Mouse (Mus musculus): Measurements from ENCODE around the gene Ell3. TPM values are rescaled to one million over a fixed set of nuclear protein-coding genes. Genes with fewer than 3 reads are reported as not detected.
A peak's percentile ranks its signal among the peaks of the same experiment; 100 is the strongest.

Gene Ell3
- polyA plus RNA-seq, 1 experiment from 2014 or later = 1.4 TPM

DNA sequence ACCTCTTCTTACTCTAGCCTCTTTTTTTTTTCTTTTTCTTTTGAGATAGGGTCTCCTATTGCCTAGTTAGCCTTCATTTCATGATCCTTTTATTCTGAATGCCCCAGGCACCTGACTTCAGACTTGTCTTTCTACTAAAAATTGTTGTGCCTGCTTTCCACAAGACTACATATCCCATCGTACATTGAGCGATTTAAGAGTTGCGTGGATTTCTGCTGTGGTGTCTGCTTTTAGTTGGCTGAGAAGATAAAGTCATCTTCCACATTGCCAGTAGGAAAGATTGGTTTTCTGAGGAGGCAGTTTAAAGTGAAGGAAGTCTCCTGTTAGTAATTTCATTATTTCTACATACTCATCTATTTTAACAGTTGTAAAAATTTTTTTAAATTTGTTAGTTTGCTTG lies 28.5 kb downstream of the Ell3 start:
- peak overlapping the region; percentile 99 for H3K9ac ChIP-seq
- H3K4me3 ChIP-seq = peak overlapping the region; percentile 100
- no peak for ATAC-seq
- H3K4me1 ChIP-seq = peaks cover 44% of the 10 kb centered on the region
- H3K27ac ChIP-seq = no peak overlapping the region
- peaks cover 51% of the 10 kb centered on the region for H3K36me3 ChIP-seq
- no peaks in the 10 kb centered on the region for H3K27me3 ChIP-seq (replicated peaks)
- peak overlapping the region; percentile 89 for H3K4me2 ChIP-seq
- 75% methylated on average over 3 of the region's 3 CpGs for WGBS (ENCODE audit: insufficient replicate concordance)
- no peaks in the 10 kb centered on the region for H3K9me3 ChIP-seq (replicated peaks)

- peak overlapping the region; percentile 89 for H3K4me2 ChIP-seq
- H3K27ac ChIP-seq = 0 out of 2 replicates have a peak overlapping the region, but pooled peaks have one; percentile 96
- 27% methylated on average over 3 of the region's 3 CpGs for WGBS (ENCODE audit: insufficient replicate concordance)
Measured at GRCm38 (mm10) chr2:121415103-121415502, 29.0 kb downstream of the Ell3 start.

DNA sequence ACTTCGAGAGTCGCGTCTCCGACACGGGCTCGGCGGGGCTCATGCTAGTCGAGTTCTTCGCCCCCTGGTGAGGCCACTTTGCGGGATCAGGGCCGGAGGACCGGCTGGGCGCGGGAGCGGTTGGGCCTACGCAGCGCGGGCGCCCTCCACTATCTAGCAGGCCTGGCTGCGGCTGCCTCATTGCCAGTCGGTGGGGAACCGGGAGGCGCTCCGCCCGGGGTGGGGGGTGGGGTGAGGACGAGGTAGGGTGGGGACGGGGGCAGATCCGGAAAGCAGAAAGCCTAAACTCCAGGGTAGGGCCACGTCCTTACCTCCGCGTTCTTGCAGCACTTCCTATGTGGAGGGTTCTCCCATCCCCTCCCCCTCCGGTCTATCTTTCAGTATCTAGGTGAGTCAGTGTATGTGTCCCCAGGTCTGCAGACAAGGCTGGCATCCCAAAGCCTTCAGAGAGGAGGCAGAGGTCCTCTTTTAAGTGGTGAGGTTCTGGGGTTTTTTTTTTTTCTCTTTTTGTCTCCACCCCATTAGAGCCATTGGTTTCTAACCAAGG lies 29.9 kb downstream of the Ell3 start:
- H3K27ac ChIP-seq = peak overlapping the region; percentile 96
- H3K9me3 ChIP-seq (replicated peaks) = no peaks in the 10 kb centered on the region
- peak; percentile 73 for ATAC-seq
- H3K4me2 ChIP-seq = peak overlapping the region; percentile 89
- H3K9ac ChIP-seq = peak overlapping the region; percentile 99
- no peaks in the 10 kb centered on the region for H3K27me3 ChIP-seq (replicated peaks)
- peak overlapping the region; percentile 100 for H3K4me3 ChIP-seq
- peaks cover 44% of the 10 kb centered on the region for H3K4me1 ChIP-seq
- peaks cover 40% of the 10 kb centered on the region for H3K36me3 ChIP-seq
- 0% methylated on average over 32 of the region's 32 CpGs for WGBS (ENCODE audit: insufficient replicate concordance)

More at GRCm38 (mm10) chr2:121415103-121415502, 29.0 kb downstream of the Ell3 start:
- H3K4me3 ChIP-seq = peak overlapping the region; percentile 100
- peaks cover 47% of the 10 kb centered on the region for H3K36me3 ChIP-seq
- peaks cover 44% of the 10 kb centered on the region for H3K4me1 ChIP-seq
- no peak for ATAC-seq
- H3K27me3 ChIP-seq (replicated peaks) = no peaks in the 10 kb centered on the region
- no peaks in the 10 kb centered on the region for H3K9me3 ChIP-seq (replicated peaks)
- peak overlapping the region; percentile 99 for H3K9ac ChIP-seq

DNA sequence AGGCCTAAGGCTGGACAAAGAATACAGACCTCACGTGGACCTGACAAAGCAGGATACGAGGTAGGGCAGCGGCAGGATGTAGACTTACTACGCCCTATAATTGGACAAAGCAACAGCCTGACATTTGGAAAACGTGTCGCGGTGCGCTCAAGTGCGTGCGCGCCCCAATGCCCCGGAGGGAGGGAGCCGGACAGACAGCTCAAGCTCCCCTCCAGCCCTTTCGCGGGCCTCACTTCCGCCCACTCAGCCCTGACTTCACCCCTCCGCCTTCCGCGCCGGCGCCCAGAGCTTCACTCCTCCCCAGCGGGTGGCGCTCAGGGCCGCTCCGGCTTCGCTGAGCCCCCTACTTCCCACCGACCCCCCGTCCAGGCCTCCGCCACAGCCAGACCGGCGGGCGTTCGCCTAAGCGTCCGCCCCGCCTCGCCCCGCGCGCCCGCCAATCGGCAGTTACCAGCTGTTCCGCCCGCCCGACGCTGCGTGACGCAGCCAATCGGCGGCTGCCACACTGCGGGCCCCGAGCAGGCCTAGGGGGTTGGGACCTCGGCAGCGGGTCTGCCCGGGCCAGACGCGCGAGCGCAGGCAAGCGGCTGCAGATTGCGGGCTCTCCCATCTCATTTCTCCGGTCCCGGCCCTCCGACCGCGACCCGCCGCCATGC lies 30.6 kb downstream of the Ell3 start, which contains the start of the genes Pdia3 and Catsper2:
TSS of gene Pdia3 (plus strand) at position 389 of the 656 bp plus-strand sequence.
TSS of gene Catsper2 (minus strand) at position 406 of the 656 bp plus-strand sequence.
- Histone ChIP-seq H3K9me3 (replicated peaks) (no peaks in the 10 kb centered on the region), H3K36me3 (peaks cover 33% of the 10 kb centered on the region), H3K4me3 (peak within 1 kb of the TSS; percentile 100), H3K9ac (peak within 1 kb of the TSS; percentile 99), H3K4me2 (peak within 1 kb of the TSS; percentile 89), H3K4me1 (peaks cover 44% of the 10 kb centered on the region), H3K27me3 (replicated peaks) (no peaks in the 10 kb centered on the region), H3K27ac (peak within 1 kb of the TSS; percentile 96)
- peak; percentile 98 for ATAC-seq
- WGBS (ENCODE audit: insufficient replicate concordance) = under 1% methylated on average over 64 of the region's 68 CpGs

GRCm38 (mm10) chr2:121412843-121413386 lies 31.2 kb downstream of the Ell3 start:
- no peaks in the 10 kb centered on the region for H3K27me3 ChIP-seq (replicated peaks)
- H3K4me3 ChIP-seq = peak overlapping the region; percentile 100
- H3K9ac ChIP-seq = peak overlapping the region; percentile 99
- peak overlapping the region; percentile 89 for H3K4me2 ChIP-seq
- WGBS (ENCODE audit: insufficient replicate concordance) = 6% methylated on average over 4 of the region's 4 CpGs
- H3K36me3 ChIP-seq = peaks cover 27% of the 10 kb centered on the region
- ATAC-seq = no peak
- H3K9me3 ChIP-seq (replicated peaks) = no peaks in the 10 kb centered on the region
- peaks cover 44% of the 10 kb centered on the region for H3K4me1 ChIP-seq
- peak overlapping the region; percentile 96 for H3K27ac ChIP-seq

DNA sequence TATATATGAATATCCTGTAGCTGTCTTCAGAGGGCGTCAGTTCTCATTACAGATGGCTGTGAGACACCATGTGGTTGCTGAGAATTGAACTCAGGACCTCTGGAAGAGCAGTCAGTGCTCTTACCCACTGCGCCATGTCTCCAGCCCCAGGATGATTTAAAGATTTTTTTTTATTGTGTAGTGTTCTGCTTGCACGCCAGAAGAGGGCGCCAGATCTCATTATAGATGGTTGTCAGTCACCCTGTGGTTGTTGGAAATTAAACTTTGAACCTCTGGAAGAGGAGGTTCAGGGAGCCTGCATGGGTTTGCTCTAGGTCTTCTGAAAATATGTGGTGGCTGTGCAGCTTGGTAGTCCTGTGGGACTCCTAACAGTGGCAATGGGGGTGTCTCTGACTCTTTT lies 35.9 kb downstream of the Ell3 start:
- H3K4me1 ChIP-seq = peaks cover 13% of the 10 kb centered on the region
- no peak overlapping the region for H3K4me2 ChIP-seq
- no peaks in the 10 kb centered on the region for H3K36me3 ChIP-seq
- WGBS (ENCODE audit: insufficient replicate concordance) = 19% methylated on average over 4 of the region's 4 CpGs
- no peaks in the 10 kb centered on the region for H3K9me3 ChIP-seq (replicated peaks)
- H3K4me3 ChIP-seq = no peak overlapping the region
- peak; percentile 39; the same call in 1 of the 2 replicates for ATAC-seq
- H3K27ac ChIP-seq = no peak overlapping the region
- H3K27me3 ChIP-seq (replicated peaks) = no peaks in the 10 kb centered on the region
- H3K9ac ChIP-seq = no peak overlapping the region

DNA sequence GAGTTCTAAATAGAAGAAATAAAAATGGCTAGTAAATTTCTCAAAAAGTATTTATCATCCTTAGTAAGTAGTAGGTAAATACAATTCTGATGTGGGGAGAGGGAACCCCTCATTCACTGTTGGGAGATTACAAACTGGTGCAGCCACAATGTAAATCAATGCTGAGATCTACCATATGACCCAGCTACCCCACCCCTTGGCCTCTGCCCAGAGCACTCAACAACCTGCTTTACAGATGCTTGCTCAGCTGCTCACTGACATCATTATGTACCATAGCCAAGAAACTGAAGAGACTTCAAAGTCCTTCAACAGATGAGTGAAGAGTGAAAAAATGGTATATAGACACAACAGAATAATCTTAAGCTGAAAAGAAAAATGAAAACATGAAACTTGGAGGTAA lies 40.8 kb downstream of the Ell3 start:
- Histone ChIP-seq H3K4me3 (no peak overlapping the region), H3K4me1 (no peaks in the 10 kb centered on the region), H3K27me3 (replicated peaks) (peaks cover 6% of the 10 kb centered on the region; the same call in 1 of the 2 replicates), H3K9me3 (replicated peaks) (no peaks in the 10 kb centered on the region), H3K36me3 (no peaks in the 10 kb centered on the region), H3K4me2 (no peak overlapping the region), H3K9ac (no peak overlapping the region), H3K27ac (no peak overlapping the region)
- no peak for ATAC-seq

- H3K27ac ChIP-seq = no peak overlapping the region
- peaks cover 6% of the 10 kb centered on the region; the same call in 1 of the 2 replicates for H3K27me3 ChIP-seq (replicated peaks)
- 14% methylated on average over 8 of the region's 8 CpGs for WGBS (ENCODE audit: insufficient replicate concordance)
- no peaks in the 10 kb centered on the region for H3K4me1 ChIP-seq
- no peak for ATAC-seq
- H3K9me3 ChIP-seq (replicated peaks) = no peaks in the 10 kb centered on the region
- no peak overlapping the region for H3K4me2 ChIP-seq
- no peak overlapping the region for H3K9ac ChIP-seq
- no peaks in the 10 kb centered on the region for H3K36me3 ChIP-seq
- no peak overlapping the region for H3K4me3 ChIP-seq
Measured at GRCm38 (mm10) chr2:121396624-121397023, 47.5 kb downstream of the Ell3 start.

Small RNAs within 50 kb of the gene (microRNA-seq; reads per million reads assigned to microRNA genes)
- not detected for gene Gm22953

Other genes starting within 250 kb of the Ell3 start
- gene Trp53bp1, start 172.9 kb downstream of the Ell3 start, polyA plus RNA-seq (2016; fragmentation: Nextera tagmentation; extraction: Ambion mirVana) = 22.2 and 23.3 TPM in 2 replicates
- gene Map1a, start 154.7 kb downstream of the Ell3 start, polyA plus RNA-seq (2016; fragmentation: Nextera tagmentation; extraction: Ambion mirVana) = 0.25 and 0.29 TPM in 2 replicates
- gene Ppip5k1, start 88.9 kb downstream of the Ell3 start, polyA plus RNA-seq (2016; fragmentation: Nextera tagmentation; extraction: Ambion mirVana) = 8.1 and 8.7 TPM in 2 replicates
- 0.16 TPM in 1 of 2 replicates, not detected in the other for gene Ckmt1, start 86.6 kb downstream of the Ell3 start, polyA plus RNA-seq (2016; fragmentation: Nextera tagmentation; extraction: Ambion mirVana)
- not detected in 2 replicates for gene Strc, start 57.1 kb downstream of the Ell3 start, polyA plus RNA-seq (2016; fragmentation: Nextera tagmentation; extraction: Ambion mirVana)
- 353 and 364 TPM in 2 replicates for gene Pdia3, start 30.5 kb downstream of the Ell3 start, polyA plus RNA-seq (2016; fragmentation: Nextera tagmentation; extraction: Ambion mirVana)
- gene Catsper2, start 30.5 kb downstream of the Ell3 start, polyA plus RNA-seq (2016; fragmentation: Nextera tagmentation; extraction: Ambion mirVana) = 0.84 and 1.0 TPM in 2 replicates
- 321 and 334 TPM in 2 replicates for gene Serf2, start 4.9 kb upstream of the Ell3 start, polyA plus RNA-seq (2016; fragmentation: Nextera tagmentation; extraction: Ambion mirVana)
- gene Hypk, start 9.0 kb upstream of the Ell3 start, polyA plus RNA-seq (2016; fragmentation: Nextera tagmentation; extraction: Ambion mirVana) = 111 and 127 TPM in 2 replicates
- 0.13 TPM in 1 of 2 replicates, not detected in the other for gene Serinc4, start 12.5 kb upstream of the Ell3 start, polyA plus RNA-seq (2016; fragmentation: Nextera tagmentation; extraction: Ambion mirVana)
- gene Mfap1b, start 29.8 kb upstream of the Ell3 start, polyA plus RNA-seq (2016; fragmentation: Nextera tagmentation; extraction: Ambion mirVana) = 32.2 and 34.4 TPM in 2 replicates
- gene Mfap1a, start 62.4 kb upstream of the Ell3 start, polyA plus RNA-seq (2016; fragmentation: Nextera tagmentation; extraction: Ambion mirVana) = 15.2 and 17.3 TPM in 2 replicates
- 10.8 and 11.1 TPM in 2 replicates for gene Wdr76, start 62.4 kb upstream of the Ell3 start, polyA plus RNA-seq (2016; fragmentation: Nextera tagmentation; extraction: Ambion mirVana)